Mouse (Mus musculus): ENCODE results near the gene Cdkn2d. TPM values are rescaled to one million over a fixed set of nuclear protein-coding genes. Genes with fewer than 3 reads are reported as not detected.

Cdkn2d gene
- polyA plus RNA-seq, 1 experiment = 330 TPM

- Histone ChIP-seq H3K36me3 (ENCODE audit: control insufficient read depth, insufficient read depth, low read length) (peaks cover 30% of the 10 kb centered on the region), H3K4me3 (ENCODE audit: control insufficient read depth, insufficient read depth, low read length) (no peak overlapping the region), H3K27ac (ENCODE audit: control insufficient read depth, insufficient read depth, low read length) (no peak overlapping the region), H3K27me3 (ENCODE audit: control insufficient read depth, insufficient read depth, low read length) (no peaks in the 10 kb centered on the region), H3K4me1 (replicated peaks; ENCODE audit: control insufficient read depth, insufficient read depth, low read length) (peaks cover 6% of the 10 kb centered on the region)
- TF ChIP-seq POLR2A (IDR thresholded peaks at IDR 0.05; ENCODE audit: control insufficient read depth, extremely low read depth, insufficient read depth, low read length, poor library complexity) = no peak
- TF ChIP-seq CTCF (IDR thresholded peaks at IDR 0.05; ENCODE audit: borderline replicate concordance, control insufficient read depth, extremely low read depth, insufficient read depth, low read length, poor library complexity) = no peak
- no peak for DNase-seq
- WGBS = 98% methylated on average over 5 of the region's 5 CpGs
Measured at GRCm38 (mm10) chr9:21283591-21283990, 7.6 kb downstream of the Cdkn2d start.

GRCm38 (mm10) chr9:21277776-21278175 lies 13.4 kb downstream of the Cdkn2d start:
- DNase-seq = no peak
- H3K27me3 ChIP-seq (ENCODE audit: control insufficient read depth, insufficient read depth, low read length) = no peaks in the 10 kb centered on the region
- no peaks in the 10 kb centered on the region for H3K4me1 ChIP-seq (replicated peaks; ENCODE audit: control insufficient read depth, insufficient read depth, low read length)
- no peak overlapping the region for H3K27ac ChIP-seq (ENCODE audit: control insufficient read depth, insufficient read depth, low read length)
- peaks cover 69% of the 10 kb centered on the region for H3K36me3 ChIP-seq (ENCODE audit: control insufficient read depth, insufficient read depth, low read length)
- no peak overlapping the region for H3K4me3 ChIP-seq (ENCODE audit: control insufficient read depth, insufficient read depth, low read length)
- no peak for TF ChIP-seq POLR2A (IDR thresholded peaks at IDR 0.05; ENCODE audit: control insufficient read depth, extremely low read depth, insufficient read depth, low read length, poor library complexity)
- no peak for TF ChIP-seq CTCF (IDR thresholded peaks at IDR 0.05; ENCODE audit: borderline replicate concordance, control insufficient read depth, extremely low read depth, insufficient read depth, low read length, poor library complexity)
- WGBS = 98% methylated on average over 5 of the region's 5 CpGs

GRCm38 (mm10) chr9:21276307-21276706 lies 14.9 kb downstream of the Cdkn2d start:
- Histone ChIP-seq H3K4me1 (replicated peaks; ENCODE audit: control insufficient read depth, insufficient read depth, low read length) (no peaks in the 10 kb centered on the region), H3K4me3 (ENCODE audit: control insufficient read depth, insufficient read depth, low read length) (no peak overlapping the region), H3K27ac (ENCODE audit: control insufficient read depth, insufficient read depth, low read length) (no peak overlapping the region), H3K36me3 (ENCODE audit: control insufficient read depth, insufficient read depth, low read length) (peaks cover 71% of the 10 kb centered on the region), H3K27me3 (ENCODE audit: control insufficient read depth, insufficient read depth, low read length) (no peaks in the 10 kb centered on the region)
- no peak for TF ChIP-seq CTCF (IDR thresholded peaks at IDR 0.05; ENCODE audit: borderline replicate concordance, control insufficient read depth, extremely low read depth, insufficient read depth, low read length, poor library complexity)
- TF ChIP-seq POLR2A (IDR thresholded peaks at IDR 0.05; ENCODE audit: control insufficient read depth, extremely low read depth, insufficient read depth, low read length, poor library complexity) = no peak
- no peak for DNase-seq
- 92% methylated on average over 8 of the region's 8 CpGs for WGBS

- WGBS = 93% methylated on average over 12 of the region's 12 CpGs
- no peak for DNase-seq
- peaks cover 72% of the 10 kb centered on the region for H3K36me3 ChIP-seq (ENCODE audit: control insufficient read depth, insufficient read depth, low read length)
- no peak overlapping the region for H3K27ac ChIP-seq (ENCODE audit: control insufficient read depth, insufficient read depth, low read length)
- no peaks in the 10 kb centered on the region for H3K4me1 ChIP-seq (replicated peaks; ENCODE audit: control insufficient read depth, insufficient read depth, low read length)
- no peak for TF ChIP-seq POLR2A (IDR thresholded peaks at IDR 0.05; ENCODE audit: control insufficient read depth, extremely low read depth, insufficient read depth, low read length, poor library complexity)
- TF ChIP-seq CTCF (IDR thresholded peaks at IDR 0.05; ENCODE audit: borderline replicate concordance, control insufficient read depth, extremely low read depth, insufficient read depth, low read length, poor library complexity) = no peak
- H3K4me3 ChIP-seq (ENCODE audit: control insufficient read depth, insufficient read depth, low read length) = no peak overlapping the region
- H3K27me3 ChIP-seq (ENCODE audit: control insufficient read depth, insufficient read depth, low read length) = no peaks in the 10 kb centered on the region
Measured at GRCm38 (mm10) chr9:21275727-21276126, 15.5 kb downstream of the Cdkn2d start.

- no peak for DNase-seq
- no peak for TF ChIP-seq POLR2A (IDR thresholded peaks at IDR 0.05; ENCODE audit: control insufficient read depth, extremely low read depth, insufficient read depth, low read length, poor library complexity)
- no peak for TF ChIP-seq CTCF (IDR thresholded peaks at IDR 0.05; ENCODE audit: borderline replicate concordance, control insufficient read depth, extremely low read depth, insufficient read depth, low read length, poor library complexity)
- Histone ChIP-seq H3K27me3 (ENCODE audit: control insufficient read depth, insufficient read depth, low read length) (no peaks in the 10 kb centered on the region), H3K4me3 (ENCODE audit: control insufficient read depth, insufficient read depth, low read length) (no peak overlapping the region), H3K4me1 (replicated peaks; ENCODE audit: control insufficient read depth, insufficient read depth, low read length) (no peaks in the 10 kb centered on the region), H3K27ac (ENCODE audit: control insufficient read depth, insufficient read depth, low read length) (no peak overlapping the region), H3K36me3 (ENCODE audit: control insufficient read depth, insufficient read depth, low read length) (peaks cover 78% of the 10 kb centered on the region)
- WGBS = 86% methylated on average over 7 of the region's 7 CpGs
Measured at GRCm38 (mm10) chr9:21275013-21275710, 16.0 kb downstream of the Cdkn2d start.

GRCm38 (mm10) chr9:21274336-21274735 lies 16.9 kb downstream of the Cdkn2d start:
- H3K36me3 ChIP-seq (ENCODE audit: control insufficient read depth, insufficient read depth, low read length) = peaks cover 73% of the 10 kb centered on the region
- H3K4me3 ChIP-seq (ENCODE audit: control insufficient read depth, insufficient read depth, low read length) = no peak overlapping the region
- no peak for DNase-seq
- no peaks in the 10 kb centered on the region for H3K27me3 ChIP-seq (ENCODE audit: control insufficient read depth, insufficient read depth, low read length)
- 98% methylated on average over 3 of the region's 3 CpGs for WGBS
- no peaks in the 10 kb centered on the region for H3K4me1 ChIP-seq (replicated peaks; ENCODE audit: control insufficient read depth, insufficient read depth, low read length)
- H3K27ac ChIP-seq (ENCODE audit: control insufficient read depth, insufficient read depth, low read length) = no peak overlapping the region
- TF ChIP-seq CTCF (IDR thresholded peaks at IDR 0.05; ENCODE audit: borderline replicate concordance, control insufficient read depth, extremely low read depth, insufficient read depth, low read length, poor library complexity) (no peak), POLR2A (IDR thresholded peaks at IDR 0.05; ENCODE audit: control insufficient read depth, extremely low read depth, insufficient read depth, low read length, poor library complexity) (no peak)

All from thymus, adult 2 months (tissue).